Mouse (Mus musculus): ENCODE measurements around the gene Gm20903.
"Not testable (repeated sequence)": the region's sequence is repeated elsewhere in the genome, so short reads cannot be mapped to it uniquely, and the experiment has no call there.

The Gm20903 gene

DNA sequence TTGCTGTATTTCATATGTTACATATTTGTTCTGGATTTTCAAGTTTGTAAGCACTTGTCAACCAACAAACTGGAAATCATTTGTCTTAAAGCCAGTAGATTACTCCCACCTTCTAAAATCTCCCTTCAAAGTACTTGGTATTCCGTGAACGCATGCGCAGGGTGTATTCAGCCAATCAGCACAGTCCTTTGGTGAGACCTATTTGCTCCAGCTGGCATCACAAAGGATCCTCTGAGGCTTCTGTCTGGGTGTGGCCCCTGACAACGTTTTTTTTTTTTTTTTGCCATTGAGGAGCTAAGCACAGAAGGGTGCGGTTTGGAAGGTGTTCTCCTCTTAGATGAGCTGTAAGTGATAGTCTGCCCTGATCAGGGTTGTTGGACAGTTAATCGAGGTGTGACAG lies at the start of gene Gm20903:
Gm20903 (plus strand) TSS at position 301 of the 400 bp plus-strand sequence.
- not testable (repeated sequence) for DNase-seq (ENCODE audit: low spot score in 2 of 2)

All from spleen, postnatal 36 days (tissue).